Mouse (Mus musculus) kidney, adult 18-20 months (tissue): ENCODE measurements at regions not wholly inside any gene's neighbourhood (a gene's known extent, or its start where the extent isn't known, plus 50 kb on each side); places are given as distances from the start of the nearest gene placed in this dataset.

ENCODE experiments used
- DNase-seq: peaks from one replicate; pipeline ENCODE4 v3.0.0; 2021

GRCm38 (mm10) chr4:71187801-71188200 lies 570.0 kb downstream of the Gm11232 start:
- no peak for DNase-seq

GRCm38 (mm10) chr4:71177661-71178060 lies 580.1 kb downstream of the Gm11232 start:
- DNase-seq: no peak

- no peak for DNase-seq
These were observed 592.0 kb downstream of the Gm11232 start for GRCm38 (mm10) chr4:71165802-71166201.

- no peak for DNase-seq
These were observed 597.0 kb upstream of the Megf9 start for GRCm38 (mm10) chr4:71131670-71132317.

GRCm38 (mm10) chr4:71130946-71131669 lies 596.3 kb upstream of the Megf9 start:
- DNase-seq: no peak

GRCm38 (mm10) chr4:71129306-71129705 lies 594.5 kb upstream of the Megf9 start:
- no peak for DNase-seq
